Mouse (Mus musculus): Measurements from ENCODE around the gene Plekhg1. TPM values are rescaled to one million over a fixed set of nuclear protein-coding genes. Genes with fewer than 3 reads are reported as not detected.

The Plekhg1 gene
- total RNA-seq, 4 experiments from 2014 or later = 9.2 to 15.2 (median 9.3) TPM

GRCm38 (mm10) chr10:3947346-3947745, 207.2 kb downstream of the Plekhg1 start:
- DNase-seq (ENCODE audit: low spot score in 2 of 2) = no peak

- DNase-seq (ENCODE audit: low spot score in 2 of 2) = no peak
Measured at GRCm38 (mm10) chr10:3949306-3949705, 209.1 kb downstream of the Plekhg1 start.

GRCm38 (mm10) chr10:3956471-3956870, 216.3 kb downstream of the Plekhg1 start:
- no peak for DNase-seq (ENCODE audit: low spot score in 2 of 2)

GRCm38 (mm10) chr10:3958591-3958990, 218.4 kb downstream of the Plekhg1 start:
- DNase-seq (ENCODE audit: low spot score in 2 of 2) = no peak

GRCm38 (mm10) chr10:3969026-3969425, 228.9 kb downstream of the Plekhg1 start:
- DNase-seq (ENCODE audit: low spot score in 2 of 2) = no peak

- DNase-seq (ENCODE audit: low spot score in 2 of 2) = no peak
Measured at GRCm38 (mm10) chr10:3972237-3972636, 232.1 kb downstream of the Plekhg1 start.

GRCm38 (mm10) chr10:3972981-3973588, 232.9 kb downstream of the Plekhg1 start, which contains the start of gene Mthfd1l:
Gene Mthfd1l, plus strand, starts transcription at chr10:3973118.
- DNase-seq (ENCODE audit: low spot score in 2 of 2) = peak; percentile 66 to 81

GRCm38 (mm10) chr10:3973589-3974070, 233.5 kb downstream of the Plekhg1 start:
- peak in 1 of 2 experiments; percentile 81 for DNase-seq (ENCODE audit: low spot score in 2 of 2)

GRCm38 (mm10) chr10:3974380-3974779, 234.2 kb downstream of the Plekhg1 start:
- no peak for DNase-seq (ENCODE audit: low spot score in 2 of 2)

GRCm38 (mm10) chr10:3975898-3976622, 235.9 kb downstream of the Plekhg1 start:
- no peak for DNase-seq (ENCODE audit: low spot score in 2 of 2)

GRCm38 (mm10) chr10:3976623-3977010, 236.5 kb downstream of the Plekhg1 start:
- DNase-seq (ENCODE audit: low spot score in 2 of 2) = no peak

- DNase-seq (ENCODE audit: low spot score in 2 of 2) = no peak
Measured at GRCm38 (mm10) chr10:3978326-3978725, 238.2 kb downstream of the Plekhg1 start.

GRCm38 (mm10) chr10:3978792-3979488, 238.8 kb downstream of the Plekhg1 start:
- no peak for DNase-seq (ENCODE audit: low spot score in 2 of 2)

GRCm38 (mm10) chr10:3980231-3980630, 240.1 kb downstream of the Plekhg1 start:
- DNase-seq (ENCODE audit: low spot score in 2 of 2) = no peak

GRCm38 (mm10) chr10:3990295-3990883, 250.2 kb downstream of the Plekhg1 start:
- no peak for DNase-seq (ENCODE audit: low spot score in 2 of 2)

GRCm38 (mm10) chr10:3993365-3994102, 253.4 kb downstream of the Plekhg1 start:
- DNase-seq (ENCODE audit: low spot score in 2 of 2) = no peak

GRCm38 (mm10) chr10:3995277-3995676, 255.1 kb downstream of the Plekhg1 start:
- DNase-seq (ENCODE audit: low spot score in 2 of 2) = no peak

GRCm38 (mm10) chr10:3996170-3996876, 256.2 kb downstream of the Plekhg1 start:
- peak; percentile 25 to 29 for DNase-seq (ENCODE audit: low spot score in 2 of 2)

GRCm38 (mm10) chr10:3997851-3998426, 257.8 kb downstream of the Plekhg1 start:
- DNase-seq (ENCODE audit: low spot score in 2 of 2) = no peak

- DNase-seq (ENCODE audit: low spot score in 2 of 2) = no peak
Measured at GRCm38 (mm10) chr10:4002711-4003110, 262.5 kb downstream of the Plekhg1 start.

Data from left cerebral cortex, adult 8-10 months (tissue).